8 mouse cellular contexts compared by ENCODE assay signal in genomic region chr7:12834162-12835120, GRCm38 (mm10). TPM values are rescaled to one million over a fixed set of nuclear protein-coding genes. Genes with fewer than 3 reads are reported as not detected.
DNase-seq lines count a peak whose midpoint lies in the region; ATAC-seq lines count a peak whose summit lies in the region.

Gene Zfp110, plus strand, starts transcription at chr7:12834761.

- DNase-seq in WW6 (ENCODE audit: low read depth, low spot score): peak; percentile 79
- peak; percentile 54 to 79 for DNase-seq in cerebellum, postnatal 4 days (ENCODE audit: low spot score in 2 of 2)
- peak; percentile 90 for DNase-seq in gastrocnemius, adult 18-20 months (ENCODE audit: low spot score)
- peak; percentile 73 to 86 for DNase-seq in left cerebral cortex, adult 18-20 months (ENCODE audit: low spot score in 2 of 2)
- DNase-seq in right cerebral cortex, adult 18-20 months: peak; percentile 87
- DNase-seq in urinary bladder, postnatal 10 days (ENCODE audit: low spot score): peak; percentile 79

- no peaks in the 10 kb centered on the region for H3K4me1 ChIP-seq in hindbrain, embryonic 16.5 days (ENCODE audit: control insufficient read depth, insufficient read depth, low read depth, low read length)

- peaks cover 27% of the 10 kb centered on the region for H3K36me3 ChIP-seq in hindbrain, embryonic 16.5 days (ENCODE audit: control insufficient read depth, insufficient read depth, low read length)
- peaks cover 34% of the 10 kb centered on the region for H3K36me3 ChIP-seq in macrophage (ENCODE audit: inconsistent target)

- peaks cover 23% of the 10 kb centered on the region; the same call in 1 of the 2 replicates for H3K79me2 ChIP-seq in macrophage (ENCODE audit: inconsistent target)

- peak within 1 kb of the TSS; percentile 40 for H3K27ac ChIP-seq in hindbrain, embryonic 16.5 days (ENCODE audit: low read depth, low read length)
- H3K27ac ChIP-seq in macrophage: peak within 1 kb of the TSS; percentile 78

- H3K9ac ChIP-seq in hindbrain, embryonic 16.5 days (ENCODE audit: low read depth, low read length): peak within 1 kb of the TSS; percentile 55

- peak within 1 kb of the TSS; percentile 63 for H3K4me2 ChIP-seq in hindbrain, embryonic 16.5 days (ENCODE audit: low read length)

- H3K4me3 ChIP-seq in hindbrain, embryonic 16.5 days (ENCODE audit: low read length): peak within 1 kb of the TSS; percentile 52
- H3K4me3 ChIP-seq in macrophage (ENCODE audit: inconsistent target): peak within 1 kb of the TSS; percentile 88

- peaks cover 17% of the 10 kb centered on the region for H3K9me3 ChIP-seq in hindbrain, embryonic 16.5 days (ENCODE audit: control insufficient read depth, low read length)

- peak; percentile 98 for ATAC-seq in hindbrain, embryonic 16.5 days

- 4% methylated on average over 47 of the region's 47 CpGs for WGBS in hindbrain, embryonic 16.5 days
- 2% methylated on average over 45 of the region's 47 CpGs for WGBS in macrophage (ENCODE audit: missing documents)

- no peaks in the 10 kb centered on the region for H3K27me3 ChIP-seq in hindbrain, embryonic 16.5 days (replicated peaks; ENCODE audit: control insufficient read depth, insufficient read depth, low read length)

RNA-seq across cellular contexts. Expression of gene Zfp110, which starts in this region (rescaled TPM):
- total RNA-seq in gastrocnemius, adult 18-20 months (2021): 10 to 100 TPM; 12.3 to 12.6 TPM
- polyA plus RNA-seq in hindbrain, embryonic 16.5 days (2015; fragmentation: Nextera tagmentation; extraction: Ambion mirVana): 24.7 and 30.6 TPM in 2 replicates
- 10 to 100 TPM; 14.7 to 16.2 TPM for total RNA-seq in left cerebral cortex, adult 18-20 months (2021)
- total RNA-seq in macrophage (2018; cell fraction: chromatin; rRNA removed): 10 to 100 TPM in 25 of 26 experiments, 1 to 10 TPM in 1; 9.8 to 79.2 (median 32.5) TPM
- 10 to 100 TPM in 24 of 26 experiments, 1 to 10 TPM in 2; 7.5 to 27.7 (median 19.3) TPM for total RNA-seq in macrophage (2018; cell fraction: cytosol; rRNA removed)
- total RNA-seq in macrophage (2018; cell fraction: nucleus; rRNA removed): 10 to 100 TPM in 25 of 26 experiments, 1 to 10 TPM in 1; 8.9 to 46.7 (median 20.3) TPM
- 17.3 to 21.6 TPM (median 21.1 TPM) in 3 replicates for polyA plus RNA-seq in macrophage (2018)

Comparison
In these comparisons a context has a peak if more than half of its experiments do, and no peak if none do; other contexts are left out.
1. Peak in every context shown above with its lines: DNase-seq, ATAC-seq, H3K4me3 ChIP-seq and H3K27ac ChIP-seq.